Mouse (Mus musculus) midbrain, postnatal 0 days (tissue): ENCODE measurements at regions not wholly inside any gene's neighbourhood (a gene's known extent, or its start where the extent isn't known, plus 50 kb on each side); places are given as distances from the start of the nearest gene placed in this dataset.

Experiments
- ATAC-seq: fragments of 200-750 bp; cut with Nextera tagmentation; 2 replicates; pipeline ENCODE4 v1.8.0; 2017; ENCODE audit warnings: moderate number of reproducible peaks, mild to moderate bottlenecking, moderate TSS enrichment, moderate library complexity; ENCODE audit not compliant: low FRiP score
- DNase-seq: peaks from one replicate; pipeline ENCODE4 v3.0.0-alpha.2; 2015; ENCODE audit warnings: low spot score
- H3K27ac ChIP-seq: fragments of 300-500 bp; sonication (generic); 2 replicates; pipeline ENCODE4 v1.5.1; 2014; ENCODE audit warnings: low read depth, mild to moderate bottlenecking, low read length, mixed read lengths
- H3K27me3 ChIP-seq: fragments of 300-500 bp; sonication (generic); 2 replicates; pipeline ENCODE4 v1.6.1; 2014; ENCODE audit warnings: low read length, control low read depth, mixed read lengths; ENCODE audit not compliant: insufficient read depth
- H3K36me3 ChIP-seq: fragments of 300-500 bp; sonication (generic); 2 replicates; pipeline ENCODE4 v1.6.1; 2014; ENCODE audit warnings: low read length, control low read depth, mixed read lengths; ENCODE audit not compliant: insufficient read depth
- H3K4me1 ChIP-seq: fragments of 300-500 bp; sonication (generic); 2 replicates; pipeline ENCODE4 v1.6.1; 2014; ENCODE audit warnings: mild to moderate bottlenecking, control low read depth, antibody characterized with exemption, low read length, mixed read lengths; ENCODE audit not compliant: insufficient read depth
- H3K4me2 ChIP-seq: fragments of 300-500 bp; sonication (generic); 2 replicates; pipeline ENCODE4 v1.6.1; 2014; ENCODE audit warnings: low read depth, mild to moderate bottlenecking, low read length, mixed read lengths; ENCODE audit not compliant: poor library complexity, severe bottlenecking
- H3K4me3 ChIP-seq: fragments of 300-500 bp; sonication (generic); 2 replicates; pipeline ENCODE4 v1.5.1; 2014; ENCODE audit warnings: low read depth, mild to moderate bottlenecking, low read length, moderate library complexity
- H3K9ac ChIP-seq: fragments of 300-500 bp; sonication (generic); replicated peaks from 2 replicates; pipeline ENCODE4 v1.6.1; 2014; ENCODE audit warnings: mild to moderate bottlenecking, low read length, moderate library complexity, mixed read lengths; ENCODE audit not compliant: poor library complexity, severe bottlenecking
- H3K9me3 ChIP-seq: fragments of 300-500 bp; sonication (generic); 2 replicates; pipeline ENCODE4 v1.6.1; 2016; ENCODE audit warnings: low read length, control low read depth
- CTCF ChIP-seq: IDR thresholded peaks from 2 replicates; pipeline ENCODE4 v1.5.1; 2016; ENCODE audit warnings: antibody characterized with exemption, mild to moderate bottlenecking
- WGBS: fragments of 180-500 bp; shearing (Covaris S2); extraction: QIAGEN DNeasy Blood & Tissue Kit; methylation state at CpG from one replicate; pipeline ENCODE4 v1.1.7; 2014; 5-methylcytosine and 5-hydroxymethylcytosine counted together

DNA sequence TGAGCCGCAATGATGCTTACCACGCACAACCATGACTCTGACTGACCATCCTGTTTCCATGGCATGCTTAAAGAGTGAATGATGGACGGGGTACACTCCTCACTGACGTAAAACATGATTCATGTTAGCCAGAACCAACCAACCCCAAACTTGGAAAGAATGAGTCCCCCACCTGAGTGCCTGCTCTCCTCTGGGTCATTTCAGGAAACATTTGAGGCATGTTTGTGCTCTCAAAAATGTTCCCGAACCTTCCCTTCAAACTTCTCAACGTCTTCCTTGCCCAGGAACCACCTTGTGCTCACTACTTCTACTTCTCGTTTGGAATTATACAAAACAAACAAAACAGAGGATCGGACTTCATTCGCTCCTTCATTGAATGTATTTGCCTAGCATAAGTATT is 95.7 kb downstream of the Tmco5 start:
- WGBS, result 62% methylated on average over 9 of the region's 9 CpGs
- DNase-seq (no peak), ATAC-seq (no peak)
- TF ChIP-seq CTCF, result no peak
- peaks cover 8% of the 10 kb centered on the region for H3K4me1 ChIP-seq
- H3K9me3 ChIP-seq, result no peaks in the 10 kb centered on the region
- no peaks in the 10 kb centered on the region for H3K27me3 ChIP-seq
- H3K9ac ChIP-seq, result no peak overlapping the region
- no peaks in the 10 kb centered on the region for H3K36me3 ChIP-seq
- H3K27ac ChIP-seq, result no peak overlapping the region
- H3K4me3 ChIP-seq, result no peak overlapping the region
- no peak overlapping the region for H3K4me2 ChIP-seq

DNA sequence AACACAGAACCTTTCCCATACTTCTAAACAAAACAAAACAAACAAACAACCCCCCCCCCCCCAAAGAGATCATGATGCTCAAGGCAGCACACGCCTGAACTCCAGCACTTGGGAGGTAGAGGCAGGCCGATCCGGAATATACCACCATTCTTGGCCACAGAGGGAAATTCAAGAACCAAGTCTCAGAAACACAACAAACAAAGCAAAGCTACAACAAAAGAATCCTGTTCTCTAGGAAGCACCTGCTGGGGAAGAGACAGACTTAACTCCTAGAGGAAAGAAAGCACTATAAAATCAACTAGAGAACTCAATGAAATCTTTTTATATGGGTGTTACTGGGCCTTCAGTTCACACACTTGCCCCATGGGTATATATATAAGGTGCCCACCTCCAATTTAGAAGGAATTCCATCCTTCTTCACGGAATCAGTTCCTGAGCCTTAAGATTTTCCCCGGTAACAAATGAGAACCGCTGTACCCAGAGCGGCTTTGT is 96.1 kb downstream of the Tmco5 start:
- ATAC-seq, result no peak

DNA sequence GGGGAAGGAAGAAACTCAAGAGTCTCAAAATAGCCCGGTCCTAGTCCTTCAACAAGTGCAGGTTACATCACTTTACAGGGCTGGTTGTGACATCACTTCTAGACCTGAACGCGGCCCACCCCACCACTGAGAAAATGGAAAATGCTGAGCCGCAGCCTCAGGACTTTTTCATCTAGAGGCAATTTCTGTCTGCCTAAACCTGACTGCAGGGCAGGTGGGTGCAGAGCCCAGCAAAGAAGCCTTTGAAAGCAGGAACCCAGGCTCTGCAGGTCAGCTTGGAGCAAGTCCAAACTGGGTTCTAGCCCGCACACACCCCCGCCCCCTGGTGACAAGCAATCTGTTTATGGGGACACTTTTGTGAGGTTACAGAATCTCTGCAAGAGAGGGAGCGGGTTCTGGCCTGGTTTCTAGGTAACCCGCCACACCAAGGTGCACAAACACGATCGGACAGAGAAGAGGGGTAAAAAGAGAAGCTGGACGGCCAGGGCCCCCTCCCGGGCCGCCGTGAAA is 96.7 kb downstream of the Tmco5 start:
- Histone ChIP-seq H3K4me1 (peaks cover 8% of the 10 kb centered on the region), H3K36me3 (no peaks in the 10 kb centered on the region), H3K27ac (peak overlapping the region; percentile 87), H3K9me3 (no peaks in the 10 kb centered on the region), H3K27me3 (no peaks in the 10 kb centered on the region), H3K4me2 (peak overlapping the region; percentile 90), H3K4me3 (peak overlapping the region; percentile 62), H3K9ac (peak overlapping the region; percentile 84)
- peak; percentile 22; the same call in 1 of the 2 replicates for TF ChIP-seq CTCF
- DNase-seq (peak; percentile 70), ATAC-seq (peak; percentile 15)
- WGBS, result 0% methylated on average over 14 of the region's 14 CpGs

More for the DNA sequence above, 96.1 kb downstream of the Tmco5 start:
- Histone ChIP-seq H3K4me1 (peaks cover 8% of the 10 kb centered on the region), H3K27ac (peak overlapping the region; percentile 87), H3K4me2 (peak overlapping the region; percentile 90), H3K4me3 (peak overlapping the region; percentile 62; the same call in 1 of the 2 replicates), H3K36me3 (no peaks in the 10 kb centered on the region), H3K27me3 (no peaks in the 10 kb centered on the region), H3K9me3 (no peaks in the 10 kb centered on the region), H3K9ac (peak overlapping the region; percentile 84; the same call in 1 of the 2 replicates)
- WGBS, result 11% methylated on average over 7 of the region's 7 CpGs
- DNase-seq, result no peak
- no peak for TF ChIP-seq CTCF

DNA sequence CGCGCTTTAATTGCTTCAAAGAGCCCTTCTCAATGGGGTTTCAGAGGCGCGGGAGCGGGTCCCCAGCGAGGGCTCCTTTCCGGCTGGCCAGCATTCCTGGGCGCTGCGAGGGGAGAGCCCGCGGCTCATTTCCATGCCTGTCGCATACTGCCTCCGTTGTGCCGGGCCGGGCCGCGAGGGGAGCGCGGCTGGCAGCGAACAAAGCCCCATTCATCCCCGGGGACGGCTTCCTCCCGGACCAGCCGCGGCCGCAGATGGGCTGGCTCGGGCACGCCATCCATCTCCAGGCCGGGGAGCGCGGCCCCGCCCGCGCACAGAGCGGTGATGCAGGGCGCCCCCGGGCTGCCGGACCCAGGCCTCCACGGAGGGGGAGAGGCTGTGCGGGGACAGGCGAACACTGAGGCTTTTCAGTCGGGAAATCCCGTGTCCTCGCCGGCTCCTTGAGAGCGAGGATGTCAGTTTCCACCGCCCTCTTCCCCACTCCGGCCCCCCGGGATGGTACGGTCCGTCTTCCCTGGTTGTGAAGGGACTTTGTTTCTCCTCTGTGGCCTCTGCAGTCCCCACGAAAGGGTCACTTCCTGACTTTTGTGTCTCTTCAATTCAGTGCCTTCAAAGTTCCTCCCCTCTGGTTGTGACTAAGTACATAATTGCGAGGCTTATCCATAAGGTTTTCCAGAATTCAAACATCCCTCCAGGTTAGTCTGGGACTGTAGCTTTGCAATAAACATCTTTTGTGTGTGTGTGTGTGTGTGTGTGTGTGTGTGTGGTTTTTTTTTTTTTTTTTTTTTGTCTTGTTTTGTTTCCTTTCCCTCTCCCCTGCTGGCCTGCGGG is 97.3 kb downstream of the Tmco5 start:
- H3K36me3 ChIP-seq, result no peaks in the 10 kb centered on the region

DNA sequence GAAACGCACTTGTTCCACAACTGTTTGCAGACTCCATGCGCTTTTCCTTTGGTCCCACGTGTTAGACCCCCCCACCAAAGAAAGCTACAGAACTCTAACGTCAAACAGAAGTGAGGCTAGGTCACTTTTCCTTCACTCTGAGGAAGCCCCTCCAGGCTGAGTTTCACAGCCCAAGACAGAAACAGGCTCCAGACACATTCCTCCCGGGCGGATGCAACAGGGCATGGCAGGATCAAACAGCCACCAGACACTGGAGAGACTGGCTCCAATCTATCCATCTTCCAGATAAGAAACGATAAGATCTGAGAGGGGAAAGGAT is 97.9 kb downstream of the Tmco5 start:
- DNase-seq (no peak), ATAC-seq (no peak; the same call in 1 of the 2 replicates)
- peak overlapping the region; percentile 62; the same call in 1 of the 2 replicates for H3K4me3 ChIP-seq
- WGBS, result 4% methylated on average over 7 of the region's 7 CpGs
- 0 out of 2 replicates have a peak overlapping the region, but pooled peaks have one; percentile 84 for H3K9ac ChIP-seq
- TF ChIP-seq CTCF, result 0 out of 2 replicates have a peak, but pooled peaks have one; percentile 16
- H3K9me3 ChIP-seq, result no peaks in the 10 kb centered on the region
- H3K36me3 ChIP-seq, result no peaks in the 10 kb centered on the region
- H3K27ac ChIP-seq, result peak overlapping the region; percentile 87
- H3K4me2 ChIP-seq, result peak overlapping the region; percentile 90
- H3K27me3 ChIP-seq, result no peaks in the 10 kb centered on the region
- H3K4me1 ChIP-seq, result peaks cover 8% of the 10 kb centered on the region

More for the DNA sequence above, 97.3 kb downstream of the Tmco5 start:
- Histone ChIP-seq H3K9me3 (no peaks in the 10 kb centered on the region), H3K4me2 (peak overlapping the region; percentile 90), H3K9ac (peak overlapping the region; percentile 84), H3K27me3 (no peaks in the 10 kb centered on the region), H3K4me1 (peaks cover 8% of the 10 kb centered on the region), H3K4me3 (peak overlapping the region; percentile 62), H3K27ac (peak overlapping the region; percentile 87)
- peak; percentile 92 for DNase-seq
- peak; percentile 49 for TF ChIP-seq CTCF
- 2% methylated on average over 46 of the region's 54 CpGs for WGBS
- peak; percentile 93 for ATAC-seq
